Mouse (Mus musculus) mammary gland, adult 2 months (tissue): Measurements from ENCODE around the gene Ccdc85b. TPM values are rescaled to one million over a fixed set of nuclear protein-coding genes. Genes with fewer than 3 reads are reported as not detected.

Source experiments
- polyA plus RNA-seq: library from polyadenylated mRNA; depleted of rRNA; stranded (reverse); fragments of >200 nt; gene quantifications from 2 replicates; pipeline ENCODE4 v1.2.3, GENCODE M21; 2012; ENCODE audit warnings: low replicate concordance; rRNA removed

Gene Ccdc85b
- polyA plus RNA-seq: 5.0 and 11.5 TPM in 2 replicates

GRCm38 (mm10) chr19:5457746-5458442 lies at the start of gene Ccdc85b:
Ccdc85b (minus strand) TSS chr19:5457894.

GRCm38 (mm10) chr19:5503687-5504086 lies 46.0 kb upstream of the Ccdc85b start, which contains the start of gene 1700020D05Rik:
1700020D05Rik (minus strand) TSS chr19:5503787.

DNA sequence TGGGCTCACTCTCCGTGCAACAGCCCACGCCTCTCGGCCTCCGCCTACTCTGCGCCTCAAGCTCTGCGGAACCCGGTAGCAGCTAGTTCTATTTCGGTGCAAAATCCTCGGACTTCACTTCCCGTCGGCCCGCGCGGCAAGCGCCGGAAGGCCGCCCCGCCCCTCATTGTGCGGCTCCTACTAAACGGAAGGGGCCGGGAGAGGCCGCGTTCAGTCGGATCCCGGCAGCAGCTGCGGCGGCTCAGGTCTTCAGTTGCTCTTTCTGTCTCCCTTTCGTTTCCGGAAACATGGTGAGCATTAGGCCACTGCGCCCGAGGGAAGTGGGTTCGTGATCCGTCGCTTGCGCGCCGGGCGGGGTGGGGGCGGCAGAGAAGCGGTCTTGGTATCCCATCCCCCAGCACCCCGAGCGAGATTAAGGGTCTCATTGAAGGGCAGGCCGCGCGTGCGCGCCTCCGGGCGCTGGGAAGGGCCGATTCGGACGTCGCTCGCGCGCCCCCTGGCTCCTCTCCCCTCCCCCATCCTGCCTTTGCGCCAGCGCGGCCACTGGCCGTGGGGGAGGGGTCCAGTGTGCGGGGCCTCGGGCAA lies 32.7 kb upstream of the Ccdc85b start, which contains the start of gene Cfl1:
Gene Cfl1 (plus strand): TSS at position 143 of the 585 bp plus-strand sequence.

DNA sequence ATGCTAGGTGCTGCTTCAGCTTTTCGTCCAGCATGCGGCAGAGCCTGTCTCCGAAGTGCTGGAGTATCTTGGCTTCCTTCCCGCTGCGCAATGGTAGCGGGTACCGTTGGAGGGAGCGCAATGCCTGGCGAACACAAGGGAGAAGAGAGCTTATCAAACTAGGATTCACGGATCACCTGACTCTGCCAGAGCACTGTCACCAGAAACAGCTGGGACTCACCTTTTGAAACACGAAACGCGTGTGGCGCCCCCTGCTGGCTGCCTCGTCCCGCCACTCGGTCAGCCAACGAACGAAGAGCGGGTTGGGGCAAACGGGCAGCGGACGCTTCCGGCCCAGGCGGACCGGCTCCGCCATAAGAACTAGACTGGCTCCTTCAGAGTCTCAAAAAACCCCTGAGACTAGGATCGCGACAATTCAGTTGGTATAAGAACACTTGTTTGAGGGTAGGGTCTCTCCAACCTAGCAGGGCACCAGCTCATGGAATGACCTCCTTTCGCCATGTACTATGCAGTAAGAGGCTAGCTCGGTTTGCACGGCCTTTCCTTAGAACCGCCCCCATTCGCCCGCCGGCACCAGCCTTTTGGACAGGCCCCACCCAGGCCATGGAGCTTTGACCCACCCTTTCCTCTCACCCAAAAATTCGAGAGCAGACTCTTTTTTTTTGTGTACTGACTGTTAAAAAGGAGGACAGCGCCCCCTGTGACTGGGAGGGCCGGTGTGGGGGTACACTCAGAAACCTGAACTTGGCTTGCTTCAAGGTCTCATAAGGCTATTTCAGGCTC lies 30.3 kb upstream of the Ccdc85b start, which contains the start of gene Mus81:
Gene Mus81 (minus strand): TSS at position 635 of the 783 bp plus-strand sequence.

GRCm38 (mm10) chr19:5473720-5474119 lies 16.0 kb upstream of the Ccdc85b start, which contains the start of gene Efemp2:
Efemp2 (plus strand) TSS chr19:5473954.

GRCm38 (mm10) chr19:5468374-5468773 lies 10.7 kb upstream of the Ccdc85b start, which contains the start of gene Ctsw:
Ctsw (minus strand) TSS chr19:5468507.

GRCm38 (mm10) chr19:5460465-5460911 lies 2.8 kb upstream of the Ccdc85b start, which contains the start of gene Fibp:
Fibp (plus strand) TSS chr19:5460615.

GRCm38 (mm10) chr19:5447515-5448353 lies 10.0 kb downstream of the Ccdc85b start, which contains the start of gene Fosl1:
Fosl1 (plus strand) TSS chr19:5447547.

GRCm38 (mm10) chr19:5424782-5425741 lies 32.6 kb downstream of the Ccdc85b start, which contains the start of the genes Drap1 and AI837181:
Drap1 (minus strand) TSS chr19:5424979.
AI837181 (plus strand) TSS chr19:5425144.

Other genes starting within 250 kb of the Ccdc85b start
- gene Pacs1, start 184.8 kb downstream of the Ccdc85b start, polyA plus RNA-seq: 40.7 and 52.1 TPM in 2 replicates
- gene Sf3b2, start 162.4 kb downstream of the Ccdc85b start, polyA plus RNA-seq: 79.2 and 128 TPM in 2 replicates
- gene Gal3st3, start 159.6 kb downstream of the Ccdc85b start, polyA plus RNA-seq: 0.04 and 0.36 TPM in 2 replicates
- gene Catsper1, start 122.2 kb downstream of the Ccdc85b start, polyA plus RNA-seq: not detected in 2 replicates
- 4.1 and 142 TPM in 2 replicates for gene Cst6, start 108.3 kb downstream of the Ccdc85b start, polyA plus RNA-seq
- gene Eif1ad, start 91.2 kb downstream of the Ccdc85b start, polyA plus RNA-seq: 14.3 and 25.0 TPM in 2 replicates
- 85.0 and 196 TPM in 2 replicates for gene Banf1, start 90.7 kb downstream of the Ccdc85b start, polyA plus RNA-seq
- 13.2 and 16.5 TPM in 2 replicates for gene Sart1, start 69.2 kb downstream of the Ccdc85b start, polyA plus RNA-seq
- not detected in 2 replicates for gene Tsga10ip, start 55.4 kb downstream of the Ccdc85b start, polyA plus RNA-seq
- 111 and 116 TPM in 2 replicates for gene Drap1, start 32.9 kb downstream of the Ccdc85b start, polyA plus RNA-seq
- 112 and 118 TPM in 2 replicates for gene AI837181, start 32.8 kb downstream of the Ccdc85b start, polyA plus RNA-seq
- 0.13 and 0.75 TPM in 2 replicates for gene Fosl1, start 10.3 kb downstream of the Ccdc85b start, polyA plus RNA-seq
- gene Fibp, start 2.7 kb upstream of the Ccdc85b start, polyA plus RNA-seq: 106 and 133 TPM in 2 replicates
- gene Ctsw, start 10.6 kb upstream of the Ccdc85b start, polyA plus RNA-seq: 27.5 and 30.7 TPM in 2 replicates
- 96.9 and 98.4 TPM in 2 replicates for gene Efemp2, start 16.1 kb upstream of the Ccdc85b start, polyA plus RNA-seq
- gene Mus81, start 30.5 kb upstream of the Ccdc85b start, polyA plus RNA-seq: 47.4 and 58.4 TPM in 2 replicates
- 576 and 751 TPM in 2 replicates for gene Cfl1, start 32.6 kb upstream of the Ccdc85b start, polyA plus RNA-seq
- gene 1700020D05Rik, start 45.9 kb upstream of the Ccdc85b start, polyA plus RNA-seq: 1.1 and 1.7 TPM in 2 replicates
- gene Snx32, start 52.6 kb upstream of the Ccdc85b start, polyA plus RNA-seq: 11.3 and 16.3 TPM in 2 replicates
- gene Ovol1, start 102.8 kb upstream of the Ccdc85b start, polyA plus RNA-seq: 2.4 and 2.5 TPM in 2 replicates
- gene Ap5b1, start 110.1 kb upstream of the Ccdc85b start, polyA plus RNA-seq: 11.5 and 27.2 TPM in 2 replicates
- 35.9 and 66.4 TPM in 2 replicates for gene Rnaseh2c, start 144.0 kb upstream of the Ccdc85b start, polyA plus RNA-seq
- 50.4 and 55.5 TPM in 2 replicates for gene Kat5, start 152.3 kb upstream of the Ccdc85b start, polyA plus RNA-seq
- 102 and 116 TPM in 2 replicates for gene Rela, start 179.6 kb upstream of the Ccdc85b start, polyA plus RNA-seq
- gene Sipa1, start 205.8 kb upstream of the Ccdc85b start, polyA plus RNA-seq: 130 and 371 TPM in 2 replicates
- 73.1 and 141 TPM in 2 replicates for gene Map3k11, start 230.8 kb upstream of the Ccdc85b start, polyA plus RNA-seq
- gene Pcnx3, start 231.0 kb upstream of the Ccdc85b start, polyA plus RNA-seq: 137 and 266 TPM in 2 replicates
- gene Kcnk7, start 246.5 kb upstream of the Ccdc85b start, polyA plus RNA-seq: 0.83 and 0.94 TPM in 2 replicates